Mouse (Mus musculus) forebrain, embryonic 16.5 days (tissue): Measurements from ENCODE around the gene Samm50. TPM values are rescaled to one million over a fixed set of nuclear protein-coding genes. Genes with fewer than 3 reads are reported as not detected.

ENCODE experiments used
- ATAC-seq: fragments of 200-750 bp; cut with Nextera tagmentation; 2 replicates; pipeline ENCODE4 v1.8.0; 2017; ENCODE audit warnings: mild to moderate bottlenecking, moderate library complexity
- H3K27ac ChIP-seq: fragments of 300-500 bp; sonication (generic); 2 replicates; pipeline ENCODE4 v1.5.1; 2014; ENCODE audit warnings: low read length, control low read depth
- H3K27me3 ChIP-seq: fragments of 300-500 bp; sonication (generic); replicated peaks from 2 replicates; pipeline ENCODE4 v1.6.1; 2014; ENCODE audit warnings: low read length; ENCODE audit not compliant: control insufficient read depth, insufficient read depth
- H3K36me3 ChIP-seq: fragments of 300-500 bp; sonication (generic); 2 replicates; pipeline ENCODE4 v1.6.1; 2014; ENCODE audit not compliant: control insufficient read depth, insufficient read depth
- H3K4me1 ChIP-seq: fragments of 300-500 bp; sonication (generic); replicated peaks from 2 replicates; pipeline ENCODE4 v1.6.1; 2014; ENCODE audit warnings: low read length; ENCODE audit not compliant: control insufficient read depth, insufficient read depth
- H3K4me2 ChIP-seq: fragments of 300-500 bp; sonication (generic); 2 replicates; pipeline ENCODE4 v1.6.1; 2014; ENCODE audit warnings: mild to moderate bottlenecking, low read length, control low read depth
- H3K4me3 ChIP-seq: fragments of 300-500 bp; sonication (generic); replicated peaks from 2 replicates; pipeline ENCODE4 v1.5.1; 2014; ENCODE audit warnings: mild to moderate bottlenecking, low read length, control low read depth
- H3K9ac ChIP-seq: fragments of 300-500 bp; sonication (generic); replicated peaks from 2 replicates; pipeline ENCODE4 v1.6.1; 2014; ENCODE audit warnings: low read depth, low read length, control low read depth
- H3K9me3 ChIP-seq: fragments of 300-500 bp; sonication (generic); 2 replicates; pipeline ENCODE4 v1.6.1; 2016; ENCODE audit warnings: low read length; ENCODE audit not compliant: control insufficient read depth
- whole genome bisulfite sequencing: fragments of 180-500 bp; shearing (Covaris S2); extraction: QIAGEN DNeasy Blood & Tissue Kit; methylation state at CpG from one replicate; pipeline ENCODE4 v1.1.7; 2014; 5-methylcytosine and 5-hydroxymethylcytosine counted together
- polyA plus RNA-seq: library from polyadenylated mRNA; unstranded; fragments of >200 nt; fragmentation: Nextera tagmentation; extraction: Ambion mirVana; gene quantifications from 2 replicates; pipeline ENCODE4 v1.2.1, GENCODE M21; 2015

Samm50 gene
- polyA plus RNA-seq, 1 experiment from 2014 or later: 91.8 TPM

- peak overlapping the region; percentile 93 for H3K4me2 ChIP-seq
- peak; percentile 64 for ATAC-seq
- H3K27ac ChIP-seq: peak overlapping the region; percentile 77
- H3K4me3 ChIP-seq: peak overlapping the region; percentile 48
- peaks cover 31% of the 10 kb centered on the region for H3K4me1 ChIP-seq
- no peaks in the 10 kb centered on the region for H3K9me3 ChIP-seq
- no peaks in the 10 kb centered on the region for H3K36me3 ChIP-seq
- peak overlapping the region; percentile 76 for H3K9ac ChIP-seq
- no peaks in the 10 kb centered on the region for H3K27me3 ChIP-seq
- WGBS: 2% methylated on average over 15 of the region's 16 CpGs
Measured at GRCm38 (mm10) chr15:84231113-84231712, 39.2 kb downstream of the Samm50 start.

- no peaks in the 10 kb centered on the region for H3K27me3 ChIP-seq
- H3K27ac ChIP-seq: peak within 1 kb of the TSS; percentile 77
- H3K4me1 ChIP-seq: peaks cover 26% of the 10 kb centered on the region
- ATAC-seq: peak; percentile 56
- no peaks in the 10 kb centered on the region for H3K9me3 ChIP-seq
- peak within 1 kb of the TSS; percentile 48 for H3K4me3 ChIP-seq
- H3K36me3 ChIP-seq: no peaks in the 10 kb centered on the region
- peak within 1 kb of the TSS; percentile 93 for H3K4me2 ChIP-seq
- WGBS: under 1% methylated on average over 52 of the region's 53 CpGs
- H3K9ac ChIP-seq: peak within 1 kb of the TSS; percentile 76
Measured at GRCm38 (mm10) chr15:84231721-84232561, 39.9 kb downstream of the Samm50 start, which contains the start of gene Parvb. Gene Parvb (plus strand): TSS chr15:84232043.

- ATAC-seq: no peak
- no peaks in the 10 kb centered on the region for H3K36me3 ChIP-seq
- peak overlapping the region; percentile 48 for H3K4me3 ChIP-seq
- H3K9ac ChIP-seq: no peak overlapping the region
- H3K9me3 ChIP-seq: no peaks in the 10 kb centered on the region
- H3K27me3 ChIP-seq: no peaks in the 10 kb centered on the region
- H3K4me1 ChIP-seq: peaks cover 22% of the 10 kb centered on the region
- no peak overlapping the region for H3K27ac ChIP-seq
- 22% methylated on average over 8 of the region's 8 CpGs for WGBS
- H3K4me2 ChIP-seq: peak overlapping the region; percentile 93
Measured at GRCm38 (mm10) chr15:84232609-84233008, 40.6 kb downstream of the Samm50 start.

- Histone ChIP-seq H3K4me3 (no peak overlapping the region), H3K9me3 (no peaks in the 10 kb centered on the region), H3K4me2 (no peak overlapping the region), H3K27ac (no peak overlapping the region), H3K27me3 (no peaks in the 10 kb centered on the region), H3K9ac (no peak overlapping the region), H3K36me3 (no peaks in the 10 kb centered on the region), H3K4me1 (peaks cover 41% of the 10 kb centered on the region)
- 82% methylated on average over 7 of the region's 7 CpGs for WGBS
- ATAC-seq: no peak
Measured at GRCm38 (mm10) chr15:84234794-84235581, 42.9 kb downstream of the Samm50 start.

GRCm38 (mm10) chr15:84235646-84236045 lies 43.6 kb downstream of the Samm50 start:
- H3K27ac ChIP-seq: no peak overlapping the region
- H3K9me3 ChIP-seq: no peaks in the 10 kb centered on the region
- no peak overlapping the region for H3K9ac ChIP-seq
- H3K4me1 ChIP-seq: peaks cover 37% of the 10 kb centered on the region
- H3K4me3 ChIP-seq: no peak overlapping the region
- H3K27me3 ChIP-seq: no peaks in the 10 kb centered on the region
- 82% methylated on average over 7 of the region's 7 CpGs for WGBS
- H3K36me3 ChIP-seq: no peaks in the 10 kb centered on the region
- H3K4me2 ChIP-seq: no peak overlapping the region
- no peak for ATAC-seq

- no peak for ATAC-seq
- H3K9ac ChIP-seq: no peak overlapping the region
- H3K27me3 ChIP-seq: no peaks in the 10 kb centered on the region
- 13% methylated on average over 15 of the region's 15 CpGs for WGBS
- no peaks in the 10 kb centered on the region for H3K9me3 ChIP-seq
- peaks cover 19% of the 10 kb centered on the region for H3K4me1 ChIP-seq
- H3K4me2 ChIP-seq: peak overlapping the region; percentile 43
- no peaks in the 10 kb centered on the region for H3K36me3 ChIP-seq
- H3K27ac ChIP-seq: peak overlapping the region; percentile 8; the same call in 1 of the 2 replicates
- no peak overlapping the region for H3K4me3 ChIP-seq
Measured at GRCm38 (mm10) chr15:84238552-84238951, 46.5 kb downstream of the Samm50 start.

- Histone ChIP-seq H3K4me3 (no peak overlapping the region), H3K36me3 (no peaks in the 10 kb centered on the region), H3K9me3 (no peaks in the 10 kb centered on the region), H3K4me1 (peaks cover 19% of the 10 kb centered on the region), H3K27ac (peak overlapping the region; percentile 56), H3K27me3 (no peaks in the 10 kb centered on the region), H3K4me2 (peak overlapping the region; percentile 43), H3K9ac (no peak overlapping the region)
- ATAC-seq: peak; percentile 63
- WGBS: 13% methylated on average over 16 of the region's 16 CpGs
Measured at GRCm38 (mm10) chr15:84238991-84239401, 47.0 kb downstream of the Samm50 start.

GRCm38 (mm10) chr15:84241520-84241919 lies 49.5 kb downstream of the Samm50 start:
- Histone ChIP-seq H3K4me2 (no peak overlapping the region), H3K4me3 (no peak overlapping the region), H3K9me3 (no peaks in the 10 kb centered on the region), H3K27me3 (no peaks in the 10 kb centered on the region), H3K36me3 (no peaks in the 10 kb centered on the region), H3K4me1 (peaks cover 27% of the 10 kb centered on the region), H3K9ac (no peak overlapping the region), H3K27ac (no peak overlapping the region)
- WGBS: 58% methylated on average over 7 of the region's 7 CpGs
- ATAC-seq: no peak

GRCm38 (mm10) chr15:84245104-84245503 lies 53.1 kb downstream of the Samm50 start:
- Histone ChIP-seq H3K27ac (peak overlapping the region; percentile 78), H3K4me2 (no peak overlapping the region; the same call in 1 of the 2 replicates), H3K9ac (0 out of 2 replicates have a peak overlapping the region, but pooled peaks have one; percentile 11), H3K36me3 (no peaks in the 10 kb centered on the region), H3K9me3 (no peaks in the 10 kb centered on the region), H3K27me3 (no peaks in the 10 kb centered on the region), H3K4me1 (peaks cover 8% of the 10 kb centered on the region), H3K4me3 (no peak overlapping the region)
- WGBS: 25% methylated on average over 7 of the region's 7 CpGs
- peak; percentile 82 for ATAC-seq
